Mouse (Mus musculus): ENCODE data around the gene Jph4.
A peak's percentile ranks its signal among the peaks of the same experiment; 100 is the strongest.

The Jph4 gene

GRCm38 (mm10) chr14:55063581-55064381 is 53.0 kb downstream of the Jph4 start:
- no peak for DNase-seq (ENCODE audit: low spot score)

GRCm38 (mm10) chr14:55063117-55063516 is 53.6 kb downstream of the Jph4 start:
- DNase-seq (ENCODE audit: low spot score) = no peak

- peak; percentile 68 for DNase-seq (ENCODE audit: low spot score)
Measured at GRCm38 (mm10) chr14:55062626-55063025, 54.1 kb downstream of the Jph4 start.

GRCm38 (mm10) chr14:55061845-55062244 is 54.9 kb downstream of the Jph4 start:
- no peak for DNase-seq (ENCODE audit: low spot score)

GRCm38 (mm10) chr14:55059931-55060330 is 56.8 kb downstream of the Jph4 start:
- no peak for DNase-seq (ENCODE audit: low spot score)

- no peak for DNase-seq (ENCODE audit: low spot score)
Measured at GRCm38 (mm10) chr14:55059009-55059408, 57.7 kb downstream of the Jph4 start.

Measured in left cerebral cortex, adult 11 months (tissue).